Mouse (Mus musculus): ENCODE measurements at regions not wholly inside any gene's neighbourhood (a gene's known extent, or its start where the extent isn't known, plus 50 kb on each side); places are given as distances from the start of the nearest gene placed in this dataset.

DNA sequence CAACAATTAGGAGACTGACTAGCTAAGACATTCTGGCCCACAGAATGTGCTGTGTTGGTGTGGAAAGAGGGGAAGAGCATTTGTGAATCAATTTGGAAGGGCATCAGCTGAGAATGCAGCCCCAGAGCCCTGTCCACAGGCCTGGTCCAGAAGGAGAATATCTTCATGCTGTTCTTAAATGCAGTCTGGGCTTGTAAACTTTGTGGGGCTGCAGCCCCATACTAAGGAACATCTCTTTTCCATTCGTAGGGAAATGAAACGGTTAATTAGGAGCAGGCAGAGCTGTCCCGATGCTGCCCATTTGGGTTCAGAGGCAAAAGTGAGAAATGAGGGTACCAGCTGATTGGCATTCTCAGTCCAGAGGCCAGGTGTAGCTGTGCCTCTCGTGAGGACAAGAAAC is 304.0 kb downstream of the Maf start:
- Histone ChIP-seq H3K27ac (no peak overlapping the region), H3K9me3 (replicated peaks; ENCODE audit: low read length) (0 out of 2 replicates have a peak, but pooled peaks cover 3% of the 10 kb centered on the region), H3K36me3 (ENCODE audit: insufficient read depth, low read length) (no peaks in the 10 kb centered on the region), H3K4me3 (replicated peaks; ENCODE audit: low read depth, low read length) (no peak overlapping the region), H3K4me1 (replicated peaks; ENCODE audit: insufficient read depth, low read length) (no peaks in the 10 kb centered on the region), H3K9ac (ENCODE audit: low read depth, low read length) (no peak overlapping the region), H3K4me2 (ENCODE audit: low read length) (no peak overlapping the region), H3K27me3 (ENCODE audit: insufficient read depth, low read length) (no peaks in the 10 kb centered on the region)
- DNase-seq (ENCODE audit: low spot score) (no peak), ATAC-seq (replicated peaks; ENCODE audit: low FRiP score, low read depth) (no peak)
- no peak for TF ChIP-seq CTCF (IDR thresholded peaks at IDR 0.05; ENCODE audit: low read depth)
- WGBS, result 71% methylated on average over 4 of the region's 4 CpGs

DNA sequence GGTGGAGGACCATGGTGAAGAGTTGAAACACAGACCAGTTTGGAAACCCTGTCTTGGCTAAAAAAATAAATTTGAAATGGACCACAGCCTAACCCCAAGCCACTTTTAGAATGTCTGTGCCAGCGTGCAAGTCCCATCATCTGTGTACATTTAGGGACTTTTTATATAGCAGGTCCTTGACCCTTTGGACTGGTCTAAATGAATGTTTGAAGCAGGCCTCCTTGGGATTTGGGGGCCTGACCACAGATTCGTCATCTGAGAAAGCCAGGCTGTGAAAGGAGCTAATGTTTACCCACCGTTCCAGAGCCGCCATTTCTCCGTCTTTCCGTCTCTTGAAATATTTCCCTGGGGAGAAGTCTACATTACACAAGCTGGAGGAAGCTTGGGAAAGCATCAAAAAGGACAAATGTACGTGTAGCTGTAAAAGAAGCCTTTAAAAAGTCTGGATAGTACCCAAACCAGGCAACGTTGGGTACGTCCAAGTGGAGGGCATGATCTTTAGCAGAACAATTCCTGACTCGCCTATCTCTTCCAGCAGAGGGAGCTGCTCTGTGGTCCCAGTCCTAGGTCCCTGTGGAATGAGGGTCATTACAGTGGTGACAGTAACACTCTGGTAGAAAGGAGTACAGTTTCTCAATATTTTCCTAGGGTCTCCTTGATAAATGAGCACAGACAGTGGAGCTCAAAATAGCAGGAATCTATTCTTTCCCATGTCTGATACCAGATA is 305.0 kb downstream of the Maf start:
- Histone ChIP-seq H3K27me3 (ENCODE audit: insufficient read depth, low read length) (no peaks in the 10 kb centered on the region), H3K4me2 (ENCODE audit: low read length) (no peak overlapping the region), H3K4me1 (replicated peaks; ENCODE audit: insufficient read depth, low read length) (no peaks in the 10 kb centered on the region), H3K36me3 (ENCODE audit: insufficient read depth, low read length) (no peaks in the 10 kb centered on the region), H3K9ac (ENCODE audit: low read depth, low read length) (no peak overlapping the region), H3K27ac (no peak overlapping the region), H3K4me3 (replicated peaks; ENCODE audit: low read depth, low read length) (no peak overlapping the region), H3K9me3 (replicated peaks; ENCODE audit: low read length) (0 out of 2 replicates have a peak, but pooled peaks cover 3% of the 10 kb centered on the region)
- TF ChIP-seq CTCF (IDR thresholded peaks at IDR 0.05; ENCODE audit: low read depth), result peak; percentile 78
- no peak for ATAC-seq (replicated peaks; ENCODE audit: low FRiP score, low read depth)
- peak; percentile 74 for DNase-seq (ENCODE audit: low spot score)
- WGBS, result 53% methylated on average over 10 of the region's 10 CpGs
